Mouse (Mus musculus): Measurements from ENCODE around the gene Spg7. TPM values are rescaled to one million over a fixed set of nuclear protein-coding genes. Genes with fewer than 3 reads are reported as not detected.

Gene Spg7
- 39.6 and 45.8 TPM in 2 replicates for polyA plus RNA-seq (2014; fragmentation: Nextera tagmentation; extraction: Ambion mirVana)

DNA sequence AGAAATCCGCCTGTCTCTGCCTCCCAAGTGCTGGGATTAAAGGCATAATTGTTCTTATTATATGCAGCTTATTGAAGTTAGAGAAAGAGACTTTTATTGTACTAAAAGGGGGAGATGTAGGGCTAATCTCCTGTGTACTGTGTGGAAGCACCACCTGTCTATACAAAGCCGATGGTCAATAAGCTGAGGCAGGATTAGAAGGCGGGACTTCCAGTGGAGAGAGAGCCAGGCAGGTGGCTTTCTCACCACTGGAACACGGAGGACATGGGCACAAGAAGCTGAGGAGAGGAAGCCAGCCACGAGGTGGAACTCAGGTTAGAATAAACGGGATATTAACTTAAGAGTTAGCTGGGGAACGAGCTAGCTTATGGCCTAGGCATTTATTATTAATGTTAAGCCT lies at the start of gene Spg7:
Spg7 (plus strand) TSS at position 222 of the 400 bp plus-strand sequence.
- Histone ChIP-seq H3K4me2 (replicated peaks; ENCODE audit: low read depth, low read length) (no peak within 1 kb of the TSS), H3K36me3 (ENCODE audit: control insufficient read depth, insufficient read depth, low read length) (no peaks in the 10 kb centered on the region), H3K9ac (ENCODE audit: low read depth, low read length) (no peak within 1 kb of the TSS), H3K4me1 (replicated peaks; ENCODE audit: control insufficient read depth, insufficient read depth, low read length) (peaks cover 2% of the 10 kb centered on the region; the same call in 1 of the 2 replicates), H3K27ac (ENCODE audit: low read depth, low read length) (no peak within 1 kb of the TSS), H3K27me3 (ENCODE audit: control insufficient read depth, insufficient read depth, low read length) (no peaks in the 10 kb centered on the region), H3K4me3 (ENCODE audit: low read depth, low read length) (no peak within 1 kb of the TSS), H3K9me3 (ENCODE audit: control insufficient read depth, low read length) (no peaks in the 10 kb centered on the region)
- DNase-seq (ENCODE audit: low spot score), result no peak
- ATAC-seq (ENCODE audit: low FRiP score), result no peak
- WGBS, result 79% methylated on average over 7 of the region's 7 CpGs

DNA sequence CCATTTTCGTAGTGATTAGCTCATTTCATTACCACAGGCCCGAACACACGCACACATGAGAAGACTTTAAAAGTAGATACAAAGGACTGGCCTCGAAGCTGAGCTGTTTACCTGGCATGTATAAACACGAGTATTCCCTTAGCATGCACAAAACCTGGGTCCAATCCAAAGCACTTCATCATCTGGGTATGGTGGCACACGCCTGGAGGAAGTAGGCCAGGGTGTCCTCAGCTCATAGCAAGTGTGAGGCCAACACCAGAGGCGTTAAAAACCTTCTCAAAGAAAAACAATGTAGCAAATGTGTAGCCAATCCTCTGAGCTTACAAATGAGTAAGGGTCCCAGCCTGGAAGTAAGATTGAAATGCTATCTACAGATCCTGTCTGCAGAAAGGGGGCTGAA lies 48.3 kb upstream of the Spg7 start:
- 92% methylated on average over 7 of the region's 7 CpGs for WGBS
- Histone ChIP-seq H3K36me3 (ENCODE audit: control insufficient read depth, insufficient read depth, low read length) (no peaks in the 10 kb centered on the region), H3K9me3 (ENCODE audit: control insufficient read depth, low read length) (no peaks in the 10 kb centered on the region), H3K4me3 (ENCODE audit: low read depth, low read length) (no peak overlapping the region), H3K9ac (ENCODE audit: low read depth, low read length) (no peak overlapping the region), H3K27ac (ENCODE audit: low read depth, low read length) (no peak overlapping the region), H3K4me2 (replicated peaks; ENCODE audit: low read depth, low read length) (no peak overlapping the region), H3K27me3 (ENCODE audit: control insufficient read depth, insufficient read depth, low read length) (no peaks in the 10 kb centered on the region), H3K4me1 (replicated peaks; ENCODE audit: control insufficient read depth, insufficient read depth, low read length) (no peaks in the 10 kb centered on the region)
- DNase-seq (ENCODE audit: low spot score) (no peak), ATAC-seq (ENCODE audit: low FRiP score) (no peak)

DNA sequence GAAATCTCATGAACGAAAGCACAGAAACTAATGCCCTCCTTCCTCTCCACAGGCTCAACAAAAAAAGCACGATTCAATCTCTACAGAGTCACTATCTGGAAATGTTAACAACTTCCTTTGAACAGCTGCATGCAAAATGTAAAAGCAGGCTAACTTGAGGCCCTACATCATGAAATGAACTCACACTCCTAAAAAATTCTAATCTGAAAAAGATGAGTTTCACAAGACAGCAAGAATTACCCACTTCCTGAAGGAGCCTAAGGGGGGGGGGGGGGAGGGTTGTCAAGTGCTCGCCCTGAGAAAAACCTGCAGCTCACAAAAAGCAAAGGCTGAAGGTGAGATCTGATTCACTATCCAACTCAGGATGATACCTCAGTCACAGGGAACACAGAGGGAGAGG lies 47.7 kb upstream of the Spg7 start:
- ATAC-seq (ENCODE audit: low FRiP score) (no peak), DNase-seq (ENCODE audit: low spot score) (no peak)
- WGBS, result 88% methylated on average over 3 of the region's 3 CpGs
- no peaks in the 10 kb centered on the region for H3K36me3 ChIP-seq (ENCODE audit: control insufficient read depth, insufficient read depth, low read length)
- no peaks in the 10 kb centered on the region for H3K4me1 ChIP-seq (replicated peaks; ENCODE audit: control insufficient read depth, insufficient read depth, low read length)
- no peaks in the 10 kb centered on the region for H3K27me3 ChIP-seq (ENCODE audit: control insufficient read depth, insufficient read depth, low read length)
- no peaks in the 10 kb centered on the region for H3K9me3 ChIP-seq (ENCODE audit: control insufficient read depth, low read length)
- no peak overlapping the region for H3K27ac ChIP-seq (ENCODE audit: low read depth, low read length)
- H3K4me3 ChIP-seq (ENCODE audit: low read depth, low read length), result no peak overlapping the region
- H3K9ac ChIP-seq (ENCODE audit: low read depth, low read length), result no peak overlapping the region
- H3K4me2 ChIP-seq (replicated peaks; ENCODE audit: low read depth, low read length), result no peak overlapping the region

DNA sequence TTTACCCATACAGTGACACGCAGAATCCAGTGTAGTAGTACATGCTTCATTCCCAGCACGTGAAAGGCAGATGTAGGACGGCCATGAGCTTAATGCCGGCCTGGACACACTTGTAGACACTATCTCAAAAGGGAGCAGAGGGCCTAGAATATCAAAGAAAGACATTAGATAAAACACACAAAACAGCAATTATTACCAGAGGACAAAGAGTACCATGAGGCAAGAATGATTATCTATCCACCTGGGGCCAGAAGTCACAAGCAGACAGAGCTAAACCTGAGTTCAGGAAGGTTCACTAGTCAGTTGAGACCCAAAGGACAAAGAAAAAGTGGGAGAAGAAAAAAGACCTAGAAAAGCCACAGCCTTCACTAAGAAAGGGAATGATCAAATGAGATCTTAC lies 45.6 kb upstream of the Spg7 start:
- ATAC-seq (ENCODE audit: low FRiP score), result no peak
- WGBS, result 94% methylated on average over 4 of the region's 4 CpGs
- no peak for DNase-seq (ENCODE audit: low spot score)

DNA sequence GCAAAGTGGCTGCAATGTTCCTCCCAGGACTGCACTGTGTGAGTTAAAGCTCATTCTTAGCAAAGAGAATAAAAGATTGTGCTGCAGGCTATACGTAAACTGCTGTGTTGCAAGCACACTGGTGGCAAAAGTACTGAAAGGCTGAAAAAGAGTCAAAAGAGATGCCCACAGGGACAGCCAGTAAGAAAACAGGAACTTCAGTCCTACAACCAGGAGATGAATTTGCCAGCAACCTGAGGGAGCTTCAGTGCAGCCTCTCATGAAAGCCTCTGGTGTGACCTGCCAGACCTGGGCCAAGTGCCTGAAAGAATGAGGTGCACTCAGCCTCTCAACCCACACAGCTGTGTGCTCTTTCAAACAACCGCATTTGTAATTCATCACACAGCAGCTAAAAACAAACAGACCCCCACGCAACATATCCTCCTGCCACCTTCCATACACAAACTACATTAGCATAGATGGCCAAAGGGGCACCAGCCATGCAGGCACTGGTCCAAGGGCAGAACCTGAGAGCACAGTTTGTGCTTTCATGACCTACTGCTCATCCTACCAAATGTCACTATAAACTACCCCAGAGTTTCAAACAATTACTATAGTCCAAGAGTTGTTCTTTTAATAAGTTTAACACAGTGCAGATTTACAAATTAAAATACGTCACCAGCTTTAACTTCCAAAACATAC lies 44.1 kb upstream of the Spg7 start:
- Histone ChIP-seq H3K4me1 (replicated peaks; ENCODE audit: control insufficient read depth, insufficient read depth, low read length) (no peaks in the 10 kb centered on the region), H3K4me3 (ENCODE audit: low read depth, low read length) (no peak overlapping the region), H3K36me3 (ENCODE audit: control insufficient read depth, insufficient read depth, low read length) (no peaks in the 10 kb centered on the region), H3K9me3 (ENCODE audit: control insufficient read depth, low read length) (no peaks in the 10 kb centered on the region), H3K27ac (ENCODE audit: low read depth, low read length) (no peak overlapping the region), H3K9ac (ENCODE audit: low read depth, low read length) (no peak overlapping the region), H3K4me2 (replicated peaks; ENCODE audit: low read depth, low read length) (no peak overlapping the region), H3K27me3 (ENCODE audit: control insufficient read depth, insufficient read depth, low read length) (no peaks in the 10 kb centered on the region)
- DNase-seq (ENCODE audit: low spot score) (no peak), ATAC-seq (ENCODE audit: low FRiP score) (no peak)
- 73% methylated on average over 4 of the region's 4 CpGs for WGBS

More for the DNA sequence above, 45.6 kb upstream of the Spg7 start:
- Histone ChIP-seq H3K9ac (ENCODE audit: low read depth, low read length) (no peak overlapping the region), H3K4me3 (ENCODE audit: low read depth, low read length) (no peak overlapping the region), H3K4me1 (replicated peaks; ENCODE audit: control insufficient read depth, insufficient read depth, low read length) (no peaks in the 10 kb centered on the region), H3K9me3 (ENCODE audit: control insufficient read depth, low read length) (no peaks in the 10 kb centered on the region), H3K4me2 (replicated peaks; ENCODE audit: low read depth, low read length) (no peak overlapping the region), H3K36me3 (ENCODE audit: control insufficient read depth, insufficient read depth, low read length) (no peaks in the 10 kb centered on the region), H3K27me3 (ENCODE audit: control insufficient read depth, insufficient read depth, low read length) (no peaks in the 10 kb centered on the region), H3K27ac (ENCODE audit: low read depth, low read length) (no peak overlapping the region)

DNA sequence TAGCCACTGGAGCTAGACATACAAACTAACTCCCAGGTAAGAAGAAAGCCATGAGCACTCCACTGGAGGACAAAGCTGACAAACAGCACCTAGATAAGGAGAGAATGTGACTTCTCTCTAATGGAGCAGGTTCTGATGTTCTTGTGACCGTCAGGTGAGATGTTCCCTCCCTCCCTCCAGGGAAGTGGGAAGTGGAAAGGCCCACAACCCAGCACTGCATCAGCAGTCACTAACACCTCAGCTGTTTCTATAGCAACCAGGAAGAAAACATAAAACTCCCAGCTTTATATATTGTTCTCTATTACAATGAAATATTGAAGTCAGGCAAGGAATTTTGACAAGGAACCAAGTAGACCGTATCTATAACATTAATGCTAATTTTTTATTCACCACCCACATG lies 42.7 kb upstream of the Spg7 start:
- Histone ChIP-seq H3K27ac (ENCODE audit: low read depth, low read length) (no peak overlapping the region), H3K27me3 (ENCODE audit: control insufficient read depth, insufficient read depth, low read length) (no peaks in the 10 kb centered on the region), H3K9ac (ENCODE audit: low read depth, low read length) (no peak overlapping the region), H3K4me3 (ENCODE audit: low read depth, low read length) (no peak overlapping the region), H3K4me2 (replicated peaks; ENCODE audit: low read depth, low read length) (no peak overlapping the region), H3K36me3 (ENCODE audit: control insufficient read depth, insufficient read depth, low read length) (no peaks in the 10 kb centered on the region), H3K4me1 (replicated peaks; ENCODE audit: control insufficient read depth, insufficient read depth, low read length) (no peaks in the 10 kb centered on the region), H3K9me3 (ENCODE audit: control insufficient read depth, low read length) (no peaks in the 10 kb centered on the region)
- 71% methylated on average over 2 of the region's 2 CpGs for WGBS
- ATAC-seq (ENCODE audit: low FRiP score) (no peak), DNase-seq (ENCODE audit: low spot score) (no peak)

DNA sequence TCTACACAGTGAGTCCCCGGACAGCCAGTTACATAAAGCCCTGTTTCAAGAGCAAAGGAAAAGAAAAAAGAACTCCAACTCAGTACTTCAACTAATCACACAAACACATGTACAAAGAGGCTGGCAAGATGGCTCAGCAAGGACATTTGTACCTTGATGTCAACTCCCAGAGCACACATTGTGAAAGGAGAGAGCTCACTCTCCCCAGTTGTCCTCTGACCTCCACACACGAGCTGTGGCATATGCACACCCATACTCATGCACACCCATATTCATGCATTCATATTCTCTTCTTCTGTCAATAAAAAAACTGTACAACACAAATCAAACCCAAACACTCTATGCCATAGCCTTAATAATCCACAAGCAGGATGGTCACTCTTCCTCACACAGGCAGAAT lies 41.9 kb upstream of the Spg7 start:
- Histone ChIP-seq H3K4me2 (replicated peaks; ENCODE audit: low read depth, low read length) (no peak overlapping the region), H3K9me3 (ENCODE audit: control insufficient read depth, low read length) (no peaks in the 10 kb centered on the region), H3K36me3 (ENCODE audit: control insufficient read depth, insufficient read depth, low read length) (no peaks in the 10 kb centered on the region), H3K4me1 (replicated peaks; ENCODE audit: control insufficient read depth, insufficient read depth, low read length) (no peaks in the 10 kb centered on the region), H3K27me3 (ENCODE audit: control insufficient read depth, insufficient read depth, low read length) (no peaks in the 10 kb centered on the region), H3K27ac (ENCODE audit: low read depth, low read length) (no peak overlapping the region), H3K4me3 (ENCODE audit: low read depth, low read length) (no peak overlapping the region), H3K9ac (ENCODE audit: low read depth, low read length) (no peak overlapping the region)
- DNase-seq (ENCODE audit: low spot score), result no peak
- no peak for ATAC-seq (ENCODE audit: low FRiP score)
- 80% methylated on average over 2 of the region's 2 CpGs for WGBS

DNA sequence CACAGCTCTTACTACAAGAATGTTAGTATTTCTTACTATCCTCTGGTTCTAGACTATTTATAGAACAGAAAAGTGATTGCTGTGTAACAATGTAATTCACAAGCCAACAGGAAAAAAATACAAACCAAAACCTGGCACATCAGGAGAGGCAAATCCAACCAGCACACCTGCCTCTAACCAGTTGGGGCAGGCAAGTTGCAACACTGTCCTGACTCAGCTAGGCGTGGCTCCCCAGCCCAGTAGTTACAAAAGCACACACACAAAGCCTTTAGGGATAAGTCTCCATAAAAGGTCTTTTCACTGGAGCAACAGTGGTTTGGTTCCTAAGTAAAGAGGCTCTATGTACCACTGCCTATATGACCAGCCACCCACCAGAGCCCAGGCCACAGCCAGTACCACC lies 41.5 kb upstream of the Spg7 start:
- DNase-seq (ENCODE audit: low spot score) (no peak), ATAC-seq (ENCODE audit: low FRiP score) (no peak)
- no peak overlapping the region for H3K4me2 ChIP-seq (replicated peaks; ENCODE audit: low read depth, low read length)
- no peaks in the 10 kb centered on the region for H3K27me3 ChIP-seq (ENCODE audit: control insufficient read depth, insufficient read depth, low read length)
- H3K4me1 ChIP-seq (replicated peaks; ENCODE audit: control insufficient read depth, insufficient read depth, low read length), result no peaks in the 10 kb centered on the region
- no peak overlapping the region for H3K27ac ChIP-seq (ENCODE audit: low read depth, low read length)
- no peaks in the 10 kb centered on the region for H3K9me3 ChIP-seq (ENCODE audit: control insufficient read depth, low read length)
- no peak overlapping the region for H3K9ac ChIP-seq (ENCODE audit: low read depth, low read length)
- no peak overlapping the region for H3K4me3 ChIP-seq (ENCODE audit: low read depth, low read length)
- WGBS, result 88% methylated on average over 1 of the region's 1 CpGs
- no peaks in the 10 kb centered on the region for H3K36me3 ChIP-seq (ENCODE audit: control insufficient read depth, insufficient read depth, low read length)

DNA sequence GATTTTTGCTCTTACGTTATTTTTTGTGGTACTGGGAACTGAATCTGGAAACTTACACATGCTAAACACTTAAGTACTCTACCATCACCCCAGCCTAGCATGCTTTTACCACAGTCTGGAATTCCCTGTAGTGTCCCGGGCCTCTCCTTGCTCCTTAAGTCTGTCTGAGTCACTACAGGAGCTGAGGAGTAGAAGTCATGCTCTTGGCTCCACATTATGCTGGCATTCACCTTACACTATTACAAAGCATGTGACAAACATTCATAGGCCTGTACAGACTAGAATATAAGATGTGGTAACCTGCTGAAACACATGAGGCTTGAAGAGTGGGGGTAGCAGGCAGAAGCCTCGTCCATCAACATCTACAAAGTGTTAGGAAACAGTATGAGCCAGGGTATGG lies 40.0 kb upstream of the Spg7 start:
- no peaks in the 10 kb centered on the region for H3K27me3 ChIP-seq (ENCODE audit: control insufficient read depth, insufficient read depth, low read length)
- no peaks in the 10 kb centered on the region for H3K36me3 ChIP-seq (ENCODE audit: control insufficient read depth, insufficient read depth, low read length)
- no peak overlapping the region for H3K9ac ChIP-seq (ENCODE audit: low read depth, low read length)
- 85% methylated on average over 3 of the region's 3 CpGs for WGBS
- H3K4me2 ChIP-seq (replicated peaks; ENCODE audit: low read depth, low read length), result no peak overlapping the region
- no peak overlapping the region for H3K27ac ChIP-seq (ENCODE audit: low read depth, low read length)
- DNase-seq (ENCODE audit: low spot score) (no peak), ATAC-seq (ENCODE audit: low FRiP score) (no peak)
- H3K9me3 ChIP-seq (ENCODE audit: control insufficient read depth, low read length), result no peaks in the 10 kb centered on the region
- no peaks in the 10 kb centered on the region for H3K4me1 ChIP-seq (replicated peaks; ENCODE audit: control insufficient read depth, insufficient read depth, low read length)
- no peak overlapping the region for H3K4me3 ChIP-seq (ENCODE audit: low read depth, low read length)
